Mouse (Mus musculus) brown adipose tissue, adult 24 weeks (tissue): ENCODE measurements at regions not wholly inside any gene's neighbourhood (a gene's known extent, or its start where the extent isn't known, plus 50 kb on each side); places are given as distances from the start of the nearest gene placed in this dataset.
"Not testable (repeated sequence)": the region's sequence is repeated elsewhere in the genome, so short reads cannot be mapped to it uniquely, and the experiment has no call there.

Experiments used
- H3K27ac ChIP-seq: fragments of 200-500 bp; replicated peaks from 2 replicates; pipeline ENCODE4 v1.5.1; 2012; ENCODE audit warnings: low read depth, mild to moderate bottlenecking, low read length
- H3K4me1 ChIP-seq: fragments of 200-500 bp; 2 replicates; pipeline ENCODE4 v1.6.1; 2012; ENCODE audit warnings: low read length, mixed read lengths; ENCODE audit not compliant: control insufficient read depth, insufficient read depth, insufficient read length
- H3K4me3 ChIP-seq: fragments of 200-500 bp; 2 replicates; pipeline ENCODE4 v1.5.1; 2012; ENCODE audit warnings: low read depth, mild to moderate bottlenecking, low read length, moderate library complexity; ENCODE audit not compliant: insufficient read depth

DNA sequence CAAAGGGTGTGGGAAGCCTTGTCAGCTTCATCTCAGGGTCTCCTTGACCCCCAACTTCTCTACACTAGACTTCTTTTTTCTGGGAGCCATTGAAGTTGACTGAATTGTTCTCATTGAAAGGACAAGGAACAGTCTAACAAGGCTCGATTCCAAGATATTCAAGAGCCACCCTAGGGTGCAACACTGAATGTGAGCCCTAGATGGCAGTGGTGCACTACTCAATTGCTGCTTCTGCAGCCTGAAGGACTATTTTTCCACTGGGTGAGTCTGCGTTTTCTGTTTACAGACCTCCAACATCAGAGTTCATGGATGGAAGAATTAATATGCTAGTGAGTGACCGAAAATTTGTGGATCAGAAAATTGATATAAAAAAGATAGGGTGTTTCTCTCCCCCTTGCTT lies 161.5 kb downstream of the Hpcal1 start:
- not testable (repeated sequence) for H3K4me3 ChIP-seq, H3K4me1 ChIP-seq, H3K27ac ChIP-seq

DNA sequence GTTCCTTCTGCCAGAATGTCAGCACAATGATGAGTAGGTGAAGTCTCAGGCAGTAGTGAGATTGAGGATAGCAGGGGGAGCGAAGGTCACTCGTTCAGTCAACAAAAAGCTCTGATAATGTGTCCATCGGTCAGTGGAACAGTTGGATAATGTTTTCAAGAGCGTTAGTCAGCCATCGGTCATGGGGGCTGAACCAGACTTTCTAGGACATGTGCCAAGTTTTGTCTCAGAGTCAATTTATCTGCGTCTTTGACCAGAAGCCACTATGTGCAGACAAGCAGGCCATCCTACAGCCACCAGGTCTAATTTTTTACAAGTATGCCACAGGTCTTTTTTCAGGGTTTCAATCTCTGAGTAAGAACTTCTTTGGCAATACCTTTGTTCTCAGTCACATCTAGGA lies 181.8 kb downstream of the Hpcal1 start:
- H3K4me1 ChIP-seq, H3K27ac ChIP-seq, H3K4me3 ChIP-seq: not testable (repeated sequence)

DNA sequence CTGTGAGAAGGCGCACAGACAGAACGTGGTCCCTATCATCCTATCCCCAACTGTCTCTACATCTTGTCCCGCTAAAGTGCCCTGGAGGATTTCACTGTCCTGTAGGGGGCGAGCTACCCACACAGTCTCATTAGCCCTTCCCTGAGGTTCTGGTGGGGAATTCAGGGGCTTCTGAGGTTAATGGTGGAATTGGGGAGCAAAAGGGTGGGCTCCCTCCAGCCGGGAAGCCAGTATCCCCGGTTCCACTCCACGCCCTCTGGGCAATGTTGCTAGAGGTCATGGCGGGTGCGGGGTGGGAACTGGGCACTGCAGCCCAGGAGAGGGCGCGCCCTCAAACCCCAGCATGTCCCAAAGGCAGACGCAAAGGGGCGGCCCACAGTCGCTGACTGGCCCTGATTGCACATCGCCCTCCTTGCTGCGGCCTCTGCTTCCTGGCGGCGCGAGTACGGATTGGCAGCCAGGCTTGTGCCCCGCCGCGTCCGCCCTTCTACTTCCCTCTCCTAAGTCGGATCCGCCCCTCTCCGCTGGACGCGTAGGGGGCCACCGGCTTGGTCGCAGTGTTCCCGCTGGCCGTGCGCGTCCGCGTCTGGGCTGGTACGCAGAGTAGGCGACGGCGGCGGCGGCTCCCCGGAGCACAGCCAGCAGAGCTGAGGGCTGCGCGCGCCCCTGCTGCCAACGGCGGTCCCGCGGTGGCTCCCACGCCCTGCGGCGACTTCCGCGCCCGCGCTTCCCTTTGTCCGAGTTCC lies 190.9 kb downstream of the Hpcal1 start:
- Histone ChIP-seq H3K4me3 (peak overlapping the region; percentile 93), H3K4me1 (no peaks in the 10 kb centered on the region), H3K27ac (peak overlapping the region; percentile 53)

DNA sequence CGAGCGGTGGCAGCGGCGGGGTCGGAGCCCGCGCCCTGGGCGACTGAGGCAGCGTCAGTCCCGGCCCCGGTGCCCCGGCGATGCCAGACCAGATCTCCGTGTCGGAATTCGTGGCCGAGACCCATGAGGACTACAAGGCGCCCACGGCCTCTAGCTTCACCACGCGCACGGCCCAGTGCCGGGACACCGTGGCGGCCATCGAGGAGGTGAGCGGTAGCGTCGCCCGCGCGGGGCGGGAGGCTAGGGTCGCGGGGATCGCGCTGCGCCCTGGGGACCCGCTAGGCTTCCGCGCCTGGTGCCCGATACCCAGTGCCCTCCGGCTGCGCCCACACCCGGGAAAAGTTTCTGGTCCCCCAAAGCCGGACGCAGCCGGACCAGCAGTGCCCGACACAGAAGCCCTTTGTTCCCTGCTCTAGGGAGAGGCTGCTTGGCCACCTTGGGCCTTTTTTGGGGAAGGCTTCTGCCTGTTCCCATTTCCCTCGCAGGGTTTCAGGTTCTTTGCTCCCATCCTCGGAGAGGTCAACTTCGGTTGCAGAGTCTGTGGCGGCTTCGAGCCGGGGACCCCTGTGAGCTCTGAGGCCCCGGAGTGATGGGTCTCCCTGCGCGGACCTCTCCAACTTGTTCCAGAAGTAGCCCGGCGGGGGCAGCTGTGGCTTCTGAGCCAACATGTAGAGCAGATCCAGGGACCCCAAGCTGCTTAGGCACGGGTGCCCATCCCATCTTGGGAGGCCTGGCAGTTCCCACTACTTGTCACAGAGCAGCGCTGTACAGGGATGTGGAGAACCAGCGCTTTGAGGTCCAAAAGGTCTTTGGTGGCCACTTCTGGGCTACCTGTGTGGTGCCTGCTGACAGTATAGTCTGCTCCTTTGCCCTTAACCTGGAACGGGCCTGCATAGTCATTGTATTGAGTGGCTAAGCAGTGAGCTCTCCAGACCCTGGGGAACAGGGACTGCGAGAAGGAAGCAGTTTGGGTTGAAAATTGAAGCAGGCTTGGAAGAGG lies 191.8 kb downstream of the Hpcal1 start:
- peak overlapping the region; percentile 93 for H3K4me3 ChIP-seq
- H3K4me1 ChIP-seq, result not testable (repeated sequence)
- H3K27ac ChIP-seq, result peak overlapping the region; percentile 25; the same call in 1 of the 2 replicates

DNA sequence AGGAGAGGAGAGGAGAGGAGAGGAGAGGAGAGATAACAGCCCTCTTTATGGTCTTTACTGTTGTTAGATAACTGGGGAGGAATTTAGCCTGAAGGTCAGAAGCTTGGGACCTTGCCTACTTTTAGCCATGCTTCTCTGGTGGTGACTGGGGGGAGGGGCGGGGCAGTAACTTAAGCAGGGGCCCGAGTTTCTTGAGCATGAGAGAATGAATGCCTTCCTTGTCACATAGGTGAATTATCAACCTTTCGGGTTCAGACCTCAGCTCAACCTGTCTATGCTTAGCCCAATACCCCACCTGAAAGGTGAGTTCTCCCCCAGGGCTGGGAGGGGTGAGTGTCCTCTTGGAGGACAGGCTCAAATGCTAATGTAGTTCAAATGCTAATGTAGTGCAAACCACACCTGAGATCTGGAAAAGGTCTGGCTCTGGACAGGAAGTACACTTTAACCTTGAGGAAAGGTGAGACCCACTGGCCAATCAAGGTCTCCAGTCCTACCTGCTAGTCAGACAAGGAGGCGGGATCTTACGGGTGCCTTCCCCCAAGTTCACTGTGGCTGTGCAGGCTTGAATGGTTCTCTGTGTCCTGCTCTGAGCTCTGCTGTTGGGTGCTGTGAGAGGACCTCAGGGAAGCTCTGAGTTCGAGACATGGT lies 201.1 kb downstream of the Hpcal1 start:
- H3K4me1 ChIP-seq, result not testable (repeated sequence)

DNA sequence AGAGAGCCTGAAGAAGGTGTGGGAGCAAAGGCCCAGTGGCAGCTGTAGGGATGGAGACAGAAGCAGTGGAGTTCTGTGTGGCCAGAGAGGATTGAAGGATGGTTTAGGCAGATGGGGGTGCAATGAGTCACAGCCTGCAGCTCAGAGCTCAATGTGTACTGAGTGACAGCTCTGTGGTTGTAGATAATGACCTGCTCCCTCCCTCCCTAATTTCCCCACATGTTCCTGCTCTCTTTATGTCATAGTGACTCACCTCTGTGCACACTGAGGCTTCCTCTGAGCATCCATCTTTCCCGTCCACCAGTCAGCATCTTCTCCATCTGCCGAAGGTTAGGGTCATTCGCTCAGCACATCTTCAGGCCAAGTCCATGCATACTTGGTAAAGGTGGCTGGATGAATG lies 222.4 kb downstream of the Hpcal1 start:
- not testable (repeated sequence) for H3K27ac ChIP-seq, H3K4me1 ChIP-seq, H3K4me3 ChIP-seq

More for the DNA sequence above, 201.1 kb downstream of the Hpcal1 start:
- not testable (repeated sequence) for H3K4me3 ChIP-seq, H3K27ac ChIP-seq
